Mouse (Mus musculus) heart, embryonic 14.5 days (tissue): ENCODE measurements around the gene Mlycd. TPM values are rescaled to one million over a fixed set of nuclear protein-coding genes. Genes with fewer than 3 reads are reported as not detected.

ENCODE experiments used
- ATAC-seq: fragments of 200-750 bp; cut with Nextera tagmentation; 2 replicates; pipeline ENCODE4 v1.8.0; 2017; ENCODE audit warnings: low read depth, moderate TSS enrichment; ENCODE audit not compliant: insufficient number of reproducible peaks, insufficient read depth, low FRiP score
- H3K27ac ChIP-seq, 2 experiments: fragments of 200-500 bp in 1 of 2; fragments of 300-500 bp in 1 of 2; sonication (generic) in 1 of 2; replicated peaks in 1 of 2; 2 replicates each; pipeline ENCODE4 v1.5.1; 2012 to 2014; ENCODE audit warnings: low read depth in 2 of 2, low read length in 2 of 2, control low read depth in 1 of 2, mild to moderate bottlenecking in 1 of 2, mixed read lengths in 1 of 2; ENCODE audit not compliant: control insufficient read depth in 1 of 2, insufficient read depth in 1 of 2
- H3K27me3 ChIP-seq: fragments of 300-500 bp; sonication (generic); 2 replicates; pipeline ENCODE4 v1.6.1; 2014; ENCODE audit warnings: mild to moderate bottlenecking, low read length, control low read depth; ENCODE audit not compliant: control insufficient read depth, insufficient read depth
- H3K36me3 ChIP-seq: fragments of 300-500 bp; sonication (generic); 2 replicates; pipeline ENCODE4 v1.6.1; 2014; ENCODE audit warnings: mild to moderate bottlenecking, control low read depth, low read length, mixed read lengths; ENCODE audit not compliant: control insufficient read depth, insufficient read depth
- H3K4me1 ChIP-seq, 2 experiments: fragments of 200-500 bp in 1 of 2; fragments of 300-500 bp in 1 of 2; sonication (generic) in 1 of 2; 2 replicates each; pipeline ENCODE4 v1.6.1; 2012 to 2014; ENCODE audit warnings: low read length in 2 of 2, control low read depth in 1 of 2, mixed read lengths in 1 of 2; ENCODE audit not compliant: control insufficient read depth in 2 of 2, insufficient read depth in 2 of 2
- H3K4me2 ChIP-seq: fragments of 300-500 bp; sonication (generic); 2 replicates; pipeline ENCODE4 v1.6.1; 2014; ENCODE audit warnings: mild to moderate bottlenecking, low read length
- H3K4me3 ChIP-seq, 2 experiments: fragments of 200-500 bp in 1 of 2; fragments of 300-500 bp in 1 of 2; sonication (generic) in 1 of 2; 2 replicates each; pipeline ENCODE4 v1.5.1; 2012 to 2014; ENCODE audit warnings: low read length in 2 of 2, mild to moderate bottlenecking in 2 of 2, control low read depth in 1 of 2, low read depth in 1 of 2, moderate library complexity in 1 of 2; ENCODE audit not compliant: control insufficient read depth in 1 of 2, insufficient read depth in 1 of 2
- H3K9ac ChIP-seq: fragments of 300-500 bp; sonication (generic); 2 replicates; pipeline ENCODE4 v1.6.1; 2014; ENCODE audit warnings: mild to moderate bottlenecking, low read length
- H3K9me3 ChIP-seq: fragments of 300-500 bp; sonication (generic); 2 replicates; pipeline ENCODE4 v1.6.1; 2016; ENCODE audit warnings: low read length, control low read depth; ENCODE audit not compliant: control insufficient read depth
- WGBS: fragments of 180-500 bp; shearing (Covaris S2); extraction: QIAGEN DNeasy Blood & Tissue Kit; methylation state at CpG from one replicate; pipeline ENCODE4 v1.1.7; 2014; 5-methylcytosine and 5-hydroxymethylcytosine counted together
- polyA plus RNA-seq: library from polyadenylated mRNA; unstranded; fragments of >200 nt; fragmentation: Nextera tagmentation; extraction: Ambion mirVana; gene quantifications from 2 replicates; pipeline ENCODE4 v1.2.1, GENCODE M21; 2014

Mlycd gene
- polyA plus RNA-seq, 1 experiment from 2014 or later: 25.0 TPM

- no peaks in the 10 kb centered on the region for H3K27me3 ChIP-seq
- no peaks in the 10 kb centered on the region for H3K36me3 ChIP-seq
- no peak overlapping the region for H3K27ac ChIP-seq
- H3K9me3 ChIP-seq: no peaks in the 10 kb centered on the region
- no peak overlapping the region for H3K4me3 ChIP-seq
- H3K4me2 ChIP-seq: no peak overlapping the region
- no peaks in the 10 kb centered on the region for H3K4me1 ChIP-seq
- WGBS: 65% methylated on average over 6 of the region's 6 CpGs
- ATAC-seq: no peak
- no peak overlapping the region for H3K9ac ChIP-seq
These were observed 7.7 kb upstream of the Mlycd start for GRCm38 (mm10) chr8:119386988-119387387.

- 57% methylated on average over 9 of the region's 9 CpGs for WGBS
- Histone ChIP-seq H3K4me2 (peak overlapping the region; percentile 99), H3K9me3 (no peaks in the 10 kb centered on the region), H3K36me3 (no peaks in the 10 kb centered on the region), H3K4me3 (peak overlapping the region; percentile 84 to 97), H3K27ac (peak overlapping the region; percentile 8 to 89; a peak in 2 of 4 replicates), H3K4me1 (peaks cover 9 to 19% of the 10 kb centered on the region in 2 experiments), H3K27me3 (no peaks in the 10 kb centered on the region), H3K9ac (peak overlapping the region; percentile 91)
- ATAC-seq: no peak
These were observed 581 bp upstream of the Mlycd start for GRCm38 (mm10) chr8:119394097-119394496.

- Histone ChIP-seq H3K27me3 (no peaks in the 10 kb centered on the region), H3K9me3 (no peaks in the 10 kb centered on the region), H3K36me3 (no peaks in the 10 kb centered on the region; the same call in 1 of the 2 replicates), H3K4me2 (peak overlapping the region; percentile 99), H3K27ac (peak overlapping the region; percentile 83 to 89), H3K4me3 (peak overlapping the region; percentile 84 to 97), H3K4me1 (peaks cover 15 to 26% of the 10 kb centered on the region in 2 experiments), H3K9ac (peak overlapping the region; percentile 91)
- 4% methylated on average over 82 of the region's 83 CpGs for WGBS
- ATAC-seq: peak; percentile 23
These were observed 633 bp downstream of the Mlycd start for GRCm38 (mm10) chr8:119395072-119395950.

DNA sequence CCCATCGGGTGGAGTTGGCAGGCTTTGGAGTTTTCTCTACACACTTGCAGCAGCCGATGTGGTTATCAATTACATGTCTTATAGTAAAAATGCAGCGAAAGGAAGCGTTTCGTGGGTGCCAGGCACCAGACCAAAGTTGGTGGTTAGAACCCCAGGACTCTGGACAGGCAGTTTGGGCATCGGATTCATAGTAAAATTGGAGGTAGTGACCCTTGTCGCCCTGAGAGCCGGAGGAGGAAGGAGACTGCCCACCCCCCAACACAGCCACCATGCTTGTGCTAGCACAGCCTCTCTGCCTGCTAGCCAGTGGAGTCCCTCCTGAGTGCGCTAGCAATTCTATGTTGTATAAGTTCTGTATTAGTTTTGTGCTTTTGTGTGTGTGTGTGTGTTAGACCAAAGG lies 3.9 kb downstream of the Mlycd start:
- Histone ChIP-seq H3K9me3 (no peaks in the 10 kb centered on the region), H3K4me1 (peaks cover 15 to 26% of the 10 kb centered on the region in 2 experiments), H3K9ac (0 out of 2 replicates have a peak overlapping the region, but pooled peaks have one; percentile 4), H3K36me3 (peaks cover 12% of the 10 kb centered on the region), H3K4me2 (no peak overlapping the region), H3K4me3 (no peak overlapping the region), H3K27ac (no peak overlapping the region), H3K27me3 (no peaks in the 10 kb centered on the region)
- WGBS: 89% methylated on average over 9 of the region's 9 CpGs
- no peak for ATAC-seq

DNA sequence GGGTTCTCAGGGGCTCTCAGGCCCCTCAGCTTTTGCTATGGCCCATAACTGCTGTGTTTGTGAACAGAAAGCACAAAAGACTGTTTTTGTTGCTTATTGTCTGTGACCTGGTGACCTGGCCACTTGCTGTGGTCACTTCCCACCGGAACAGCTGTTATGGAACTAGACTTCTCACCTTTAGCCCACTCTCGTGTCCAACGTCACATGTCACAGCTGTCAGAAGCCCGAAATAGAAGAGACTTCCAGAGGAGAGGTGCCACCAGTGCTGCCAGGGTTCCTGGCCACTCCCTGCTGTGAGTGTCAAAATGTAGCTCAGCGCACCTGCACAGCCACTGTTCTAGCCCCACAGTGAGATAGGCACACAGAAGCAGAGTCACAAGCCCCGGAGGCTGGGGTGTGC lies 4.6 kb downstream of the Mlycd start:
- no peak for ATAC-seq
- H3K4me2 ChIP-seq: peak overlapping the region; percentile 16; the same call in 1 of the 2 replicates
- H3K27me3 ChIP-seq: no peaks in the 10 kb centered on the region
- peaks cover 11 to 23% of the 10 kb centered on the region in 2 experiments for H3K4me1 ChIP-seq
- no peak overlapping the region for H3K4me3 ChIP-seq
- H3K36me3 ChIP-seq: peaks cover 19% of the 10 kb centered on the region
- 0 out of 2 replicates have a peak overlapping the region, but pooled peaks have one; percentile 4 for H3K9ac ChIP-seq
- peak overlapping the region; percentile 29 to 63; a peak in 1 of 4 replicates for H3K27ac ChIP-seq
- 36% methylated on average over 6 of the region's 6 CpGs for WGBS
- no peaks in the 10 kb centered on the region for H3K9me3 ChIP-seq

DNA sequence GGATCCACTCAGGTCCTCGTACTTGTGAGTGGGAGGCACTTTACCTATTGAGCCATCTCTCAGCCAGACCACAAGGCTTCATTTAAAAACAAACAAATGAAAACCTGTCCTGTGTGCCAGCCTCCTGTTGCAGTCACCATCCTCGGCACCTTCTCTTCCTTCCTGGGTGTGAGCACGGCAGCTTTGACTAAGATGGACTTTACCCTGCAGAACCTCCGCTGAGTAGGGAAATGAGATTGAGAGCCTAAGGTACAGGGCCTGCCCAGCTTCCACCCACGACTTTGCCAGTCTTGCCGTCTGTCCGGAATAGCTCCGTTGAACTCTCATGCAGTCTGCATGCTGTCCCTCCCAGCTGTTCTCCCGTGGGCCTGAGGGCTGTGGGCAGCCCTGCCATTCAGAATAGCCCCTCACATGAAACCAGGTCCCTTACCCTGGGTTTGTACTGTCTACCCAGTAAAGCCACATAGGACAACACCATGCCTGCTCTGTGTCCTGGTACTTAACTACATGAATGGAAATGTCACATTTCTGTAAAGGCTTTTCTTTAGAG lies 5.5 kb downstream of the Mlycd start:
- peaks cover 28% of the 10 kb centered on the region for H3K36me3 ChIP-seq
- no peak overlapping the region for H3K4me2 ChIP-seq
- H3K9me3 ChIP-seq: no peaks in the 10 kb centered on the region
- H3K27ac ChIP-seq: no peak overlapping the region
- no peak for ATAC-seq
- 82% methylated on average over 9 of the region's 9 CpGs for WGBS
- no peak overlapping the region for H3K9ac ChIP-seq
- H3K4me1 ChIP-seq: peaks cover 10 to 22% of the 10 kb centered on the region in 2 experiments
- no peaks in the 10 kb centered on the region for H3K27me3 ChIP-seq
- H3K4me3 ChIP-seq: no peak overlapping the region

GRCm38 (mm10) chr8:119400904-119401303 lies 6.2 kb downstream of the Mlycd start:
- peaks cover 34% of the 10 kb centered on the region for H3K36me3 ChIP-seq
- peaks cover 7 to 15% of the 10 kb centered on the region in 2 experiments for H3K4me1 ChIP-seq
- 87% methylated on average over 3 of the region's 3 CpGs for WGBS
- H3K4me3 ChIP-seq: no peak overlapping the region
- no peaks in the 10 kb centered on the region for H3K9me3 ChIP-seq
- no peak overlapping the region for H3K27ac ChIP-seq
- no peak overlapping the region for H3K4me2 ChIP-seq
- H3K9ac ChIP-seq: no peak overlapping the region
- H3K27me3 ChIP-seq: no peaks in the 10 kb centered on the region
- ATAC-seq: no peak
